Mouse (Mus musculus) adrenal gland, adult (tissue): Measurements from ENCODE around the gene Olfr608.
"Not testable (repeated sequence)": the region's sequence is repeated elsewhere in the genome, so short reads cannot be mapped to it uniquely, and the experiment has no call there.

Experiments
- DNase-seq, 2 experiments: peaks; one replicate each; pipeline ENCODE4 v3.0.0; 2022 to 2023; ENCODE audit warnings: low spot score in 1 of 2; ENCODE audit not compliant: inconsistent age in 2 of 2

Gene Olfr608

DNA sequence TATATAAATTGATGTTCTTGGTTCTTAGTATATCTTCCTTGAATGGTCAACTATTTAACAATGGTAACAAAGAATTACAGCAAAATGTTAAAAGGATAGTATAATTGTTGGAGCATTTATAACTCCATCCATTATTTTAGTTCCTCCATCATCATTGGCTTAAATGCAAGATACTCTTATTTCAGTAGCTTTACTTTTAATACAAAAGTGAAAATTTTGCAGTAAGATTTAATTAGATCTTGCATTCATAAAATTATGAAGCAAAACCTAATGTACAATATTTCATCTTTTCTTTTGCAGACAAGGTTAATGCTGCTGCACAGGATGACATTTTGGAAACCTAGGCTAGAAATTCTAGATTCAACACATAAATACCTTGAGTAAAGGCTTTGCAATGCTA, at the start of gene Olfr608:
Olfr608 (plus strand) TSS at position 301 of the 400 bp plus-strand sequence.
- no peak for DNase-seq

DNA sequence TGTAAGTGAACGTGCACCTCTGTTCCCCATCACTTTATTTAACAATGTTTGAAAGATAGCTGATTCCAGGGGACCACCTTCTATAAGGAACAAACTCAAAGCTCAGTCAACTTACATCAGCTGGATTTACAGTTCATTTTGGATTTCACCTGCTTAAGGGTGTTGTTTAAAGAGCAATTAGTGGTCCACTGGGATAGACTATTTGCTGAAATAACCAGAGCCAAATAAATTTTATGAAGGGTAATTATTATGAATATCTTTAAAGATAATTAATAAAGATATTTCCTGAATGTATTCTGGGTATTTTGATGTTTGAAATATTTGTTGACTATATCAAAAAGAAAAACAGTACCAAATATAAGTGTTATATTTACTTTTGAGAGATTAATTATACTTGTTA, 24.3 kb upstream of the Olfr608 start, which contains the start of gene Olfr605:
Olfr605 (minus strand) TSS at position 101 of the 400 bp plus-strand sequence.
- DNase-seq, result no peak

DNA sequence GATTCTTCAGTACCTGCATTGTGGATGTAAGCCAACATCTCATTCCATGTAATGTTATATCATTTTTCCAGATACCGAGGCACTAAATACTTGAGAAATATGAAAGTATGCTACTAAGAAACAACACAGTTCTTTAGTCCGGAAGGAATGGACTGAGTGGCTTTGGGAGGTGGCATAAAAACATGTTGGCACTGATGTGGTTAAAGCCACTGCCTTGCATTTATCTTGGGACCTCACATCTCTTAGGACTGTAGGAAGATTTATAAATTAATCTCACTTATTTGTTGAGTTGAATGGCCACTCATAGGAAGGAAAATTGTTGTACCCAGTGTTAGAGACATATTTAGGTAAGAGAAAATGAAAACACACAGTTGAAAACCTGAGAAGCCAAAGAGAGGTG, 20.9 kb upstream of the Olfr608 start, which contains the start of gene Olfr606:
Olfr606 (plus strand) TSS at position 301 of the 400 bp plus-strand sequence.
- DNase-seq, result no peak

DNA sequence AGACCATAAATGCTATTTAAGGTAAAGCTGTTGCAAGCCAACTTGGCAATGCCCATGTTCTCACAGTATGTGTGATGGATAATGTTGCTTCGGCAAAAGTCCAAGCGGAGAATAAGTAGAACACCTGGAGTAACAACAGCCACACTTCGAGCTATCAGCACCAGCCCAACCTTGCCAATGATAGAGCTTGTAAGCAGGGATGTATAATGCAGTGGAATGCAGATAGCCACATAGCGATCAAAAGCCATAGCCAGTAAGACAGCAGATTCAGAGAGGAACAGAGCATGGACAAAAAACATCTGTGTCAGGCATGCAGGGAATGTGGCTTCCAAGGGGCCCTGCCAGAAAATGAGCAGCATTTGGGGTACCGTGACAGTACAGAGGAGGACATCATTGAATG, 9.1 kb upstream of the Olfr608 start:
- no peak for DNase-seq

DNA sequence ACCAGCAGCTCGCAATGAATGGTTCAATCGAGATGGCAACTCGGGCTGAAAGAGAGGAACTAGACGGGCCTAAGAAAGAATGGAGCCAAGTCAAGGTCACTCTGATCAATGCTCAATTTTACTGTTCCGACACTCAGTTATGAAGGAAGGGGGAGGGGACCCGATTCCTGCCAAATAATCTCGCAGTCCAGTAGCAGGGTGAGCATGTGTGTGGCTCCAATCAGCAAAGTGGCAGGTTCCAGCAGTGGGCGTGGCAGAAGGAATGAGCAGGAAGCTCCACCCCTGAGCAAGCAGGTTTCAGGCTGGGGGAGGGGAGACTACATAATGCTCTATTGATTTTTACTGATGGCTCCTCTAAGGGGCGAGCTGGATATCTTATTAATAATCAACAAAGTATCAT, 7.4 kb downstream of the Olfr608 start:
- DNase-seq, result not testable (repeated sequence)

DNA sequence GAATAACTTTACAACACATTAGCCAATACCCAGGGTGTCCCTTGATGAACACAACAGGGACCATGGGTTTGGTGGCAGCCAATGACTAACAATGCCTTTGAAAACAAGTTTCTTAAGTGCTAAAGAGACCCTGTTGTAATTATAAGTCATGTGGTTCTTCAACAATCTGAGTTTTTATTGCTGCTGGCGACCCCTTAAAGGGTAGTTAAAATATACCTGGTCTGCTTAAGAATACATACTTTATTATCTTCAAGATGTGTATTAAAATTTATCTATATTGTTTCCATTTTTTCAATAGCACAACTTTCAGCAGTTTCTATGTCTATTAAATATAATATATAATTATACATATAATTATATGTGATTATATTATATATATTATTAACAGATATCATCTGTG, 28.3 kb downstream of the Olfr608 start, which contains the start of gene Olfr609:
Olfr609 (minus strand) TSS at position 101 of the 400 bp plus-strand sequence.
- DNase-seq, result no peak

DNA sequence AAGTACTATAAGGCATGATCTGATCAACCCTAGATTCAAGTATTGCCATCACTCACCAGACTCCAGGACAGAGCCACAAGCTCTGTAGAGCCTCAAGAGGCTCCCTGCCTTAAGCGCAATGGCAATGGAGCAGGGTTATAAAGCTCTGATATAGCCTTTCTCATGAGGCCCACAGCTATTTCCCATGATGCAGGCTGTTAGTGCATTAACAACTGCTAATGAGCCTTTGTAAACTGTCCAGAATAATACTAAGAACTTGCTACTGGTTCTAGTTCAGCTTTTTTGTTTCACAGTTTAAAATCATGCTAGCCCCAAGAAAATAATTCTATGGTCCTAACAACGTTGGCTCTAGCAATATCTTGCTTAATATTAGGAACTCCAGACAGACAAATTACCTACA, 42.3 kb downstream of the Olfr608 start, which contains the start of gene Olfr610:
Olfr610 (minus strand) TSS at position 101 of the 400 bp plus-strand sequence.
- DNase-seq, result no peak

DNA sequence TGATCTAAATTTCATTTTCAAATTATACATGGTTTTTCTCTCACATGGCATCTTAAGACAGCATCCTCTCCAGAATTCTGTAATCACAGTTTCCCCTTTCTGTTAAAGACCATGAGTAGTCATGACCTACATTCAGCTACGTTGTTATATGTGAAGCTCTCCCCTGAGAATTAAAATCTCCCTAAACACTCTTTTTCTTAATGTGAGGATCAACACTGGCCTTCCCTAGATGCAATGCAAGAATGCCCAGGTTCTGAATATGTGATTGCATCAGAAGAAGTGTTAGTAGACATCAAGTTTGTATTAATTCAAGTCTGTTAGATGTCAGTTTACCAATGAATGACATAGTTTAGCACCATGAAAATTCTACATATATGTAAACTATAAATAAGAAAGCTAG, 51.1 kb downstream of the Olfr608 start, which contains the start of gene Olfr611:
Olfr611 (minus strand) TSS at position 101 of the 400 bp plus-strand sequence.
- not testable (repeated sequence) for DNase-seq
